Mouse (Mus musculus) myocyte (in vitro differentiated cells): ENCODE results near the gene Ankrd34a.

Experiments
- CEBPB ChIP-seq: IDR thresholded peaks from 2 replicates; pipeline ENCODE4 v1.6.1; 2011; ENCODE audit warnings: mild to moderate bottlenecking, moderate library complexity; ENCODE audit not compliant: poor library complexity, insufficient read depth, severe bottlenecking
- E2F4 ChIP-seq: IDR thresholded peaks from one replicate; pipeline ENCODE4 v1.6.1; 2011; ENCODE audit warnings: mild to moderate bottlenecking, control low read depth, moderate library complexity; ENCODE audit not compliant: insufficient read depth
- MAX ChIP-seq: IDR thresholded peaks from one replicate; pipeline ENCODE4 v1.6.1; 2011; ENCODE audit warnings: low read depth, mild to moderate bottlenecking, control low read depth
- MYOD1 ChIP-seq, 3 experiments: IDR thresholded peaks; one replicate each; pipeline ENCODE4 v1.6.1; 2011; ENCODE audit warnings: control low read depth in 2 of 3, low read depth in 2 of 3, mild to moderate bottlenecking in 2 of 3, moderate library complexity in 1 of 3; ENCODE audit not compliant: insufficient read length in 2 of 3, control insufficient read depth in 1 of 3
- POLR2A ChIP-seq: IDR thresholded peaks from one replicate; pipeline ENCODE4 v1.6.1; 2011; ENCODE audit warnings: low read depth, mild to moderate bottlenecking, control low read depth, moderate library complexity; ENCODE audit not compliant: insufficient read length
- POLR2AphosphoS2 ChIP-seq: IDR thresholded peaks from one replicate; pipeline ENCODE4 v1.6.1; 2011; ENCODE audit warnings: low read depth, control low read depth; ENCODE audit not compliant: insufficient read length
- REST ChIP-seq: IDR thresholded peaks from one replicate; pipeline ENCODE4 v1.6.1; 2011; ENCODE audit warnings: mild to moderate bottlenecking, control low read depth, moderate library complexity; ENCODE audit not compliant: insufficient read depth, insufficient read length
- USF1 ChIP-seq: IDR thresholded peaks from one replicate; pipeline ENCODE4 v1.6.1; 2011; ENCODE audit warnings: low read depth, mild to moderate bottlenecking, control low read depth, moderate library complexity

DNA sequence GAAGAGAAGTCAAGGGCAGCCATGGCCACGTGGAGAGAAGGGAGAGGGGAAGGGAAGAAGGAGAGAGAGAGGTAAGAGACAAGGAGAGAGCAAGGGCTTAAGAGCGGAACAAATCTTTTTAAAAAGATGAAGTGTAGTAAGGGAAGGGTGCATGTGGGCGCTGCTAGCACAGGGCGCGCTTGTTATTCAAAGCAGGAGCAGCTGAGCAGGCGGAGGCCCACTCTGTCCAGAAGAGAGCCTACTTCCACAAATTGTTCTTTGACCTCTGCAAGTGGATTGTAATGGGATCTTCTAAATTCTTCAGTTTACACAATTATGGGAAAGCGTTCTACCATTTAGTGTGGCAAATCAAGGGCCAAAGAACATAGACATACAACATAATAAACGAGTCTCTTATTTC is 27.8 kb upstream of the Ankrd34a start:
- TF ChIP-seq POLR2A (no peak), E2F4 (no peak), USF1 (no peak), CEBPB (no peak), MYOD1 (IDR thresholded peaks at IDR 0.05; ENCODE audit: control insufficient read depth in 1 of 3, insufficient read length in 2 of 3, low read depth in 2 of 3) (no peak), POLR2AphosphoS2 (no peak), REST (no peak), MAX (no peak)
